Mouse (Mus musculus): ENCODE data around the gene Epo.

DNA sequence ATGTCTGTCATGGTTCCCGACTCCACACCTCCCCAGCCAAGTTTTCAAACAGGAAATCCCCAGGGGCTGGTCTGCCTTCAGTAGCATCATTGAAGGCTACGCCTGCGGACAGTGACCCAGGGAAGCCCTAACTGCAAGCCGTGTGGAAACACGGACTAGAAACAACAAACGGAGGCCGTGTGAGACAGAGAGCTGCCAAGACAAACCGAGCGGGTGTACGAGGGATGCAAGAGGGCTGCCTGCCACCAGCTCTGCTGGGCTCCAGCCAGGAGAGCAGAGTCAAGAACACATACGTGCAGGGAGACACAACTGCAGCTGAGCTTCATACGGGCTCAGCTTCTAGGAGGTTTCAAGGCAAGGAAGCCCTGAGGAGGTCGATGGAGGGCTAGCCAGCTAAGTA lies 39.2 kb downstream of the Epo start:
- no peak for TF ChIP-seq CTCF (conservative IDR thresholded peaks at IDR 0.05; ENCODE audit: low read length)
- TF ChIP-seq NANOG (IDR thresholded peaks at IDR 0.05; ENCODE audit: borderline replicate concordance, low read length), result no peak
- no peak for TF ChIP-seq POU5F1 (IDR thresholded peaks at IDR 0.05; ENCODE audit: borderline replicate concordance, low read length)
